Mouse (Mus musculus): Measurements from ENCODE around the gene Slc16a11. TPM values are rescaled to one million over a fixed set of nuclear protein-coding genes. Genes with fewer than 3 reads are reported as not detected.

Gene Slc16a11
- not detected for polyA plus RNA-seq (2015; fragmentation: Illumina TruSeq; extraction: RNeasy Lipid Tissue Mini Kit (QIAGEN cat#74804); ENCODE audit: insufficient read depth, low replicate concordance)

DNA sequence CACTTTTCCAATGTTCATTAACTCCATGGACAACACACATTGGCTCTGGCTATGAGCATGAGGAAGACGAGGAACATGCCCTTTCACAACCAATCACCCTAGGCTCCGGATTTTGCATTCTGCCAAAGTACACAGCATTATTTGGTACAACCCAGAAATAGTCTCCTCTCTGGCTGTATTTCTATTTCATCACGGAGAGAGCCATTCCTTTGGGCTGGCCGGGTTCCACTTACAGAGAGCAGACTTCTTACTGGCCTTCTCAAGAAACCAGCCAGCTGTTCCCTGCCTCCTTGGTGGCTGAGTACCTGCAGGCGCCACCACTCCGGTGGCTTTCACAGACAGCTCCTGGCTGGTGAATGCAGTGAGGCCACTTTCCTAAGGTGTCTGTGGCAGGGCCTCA, at the start of gene Slc16a11:
Gene Slc16a11, plus strand, starts transcription at position 330 of the 400 bp plus-strand sequence.

DNA sequence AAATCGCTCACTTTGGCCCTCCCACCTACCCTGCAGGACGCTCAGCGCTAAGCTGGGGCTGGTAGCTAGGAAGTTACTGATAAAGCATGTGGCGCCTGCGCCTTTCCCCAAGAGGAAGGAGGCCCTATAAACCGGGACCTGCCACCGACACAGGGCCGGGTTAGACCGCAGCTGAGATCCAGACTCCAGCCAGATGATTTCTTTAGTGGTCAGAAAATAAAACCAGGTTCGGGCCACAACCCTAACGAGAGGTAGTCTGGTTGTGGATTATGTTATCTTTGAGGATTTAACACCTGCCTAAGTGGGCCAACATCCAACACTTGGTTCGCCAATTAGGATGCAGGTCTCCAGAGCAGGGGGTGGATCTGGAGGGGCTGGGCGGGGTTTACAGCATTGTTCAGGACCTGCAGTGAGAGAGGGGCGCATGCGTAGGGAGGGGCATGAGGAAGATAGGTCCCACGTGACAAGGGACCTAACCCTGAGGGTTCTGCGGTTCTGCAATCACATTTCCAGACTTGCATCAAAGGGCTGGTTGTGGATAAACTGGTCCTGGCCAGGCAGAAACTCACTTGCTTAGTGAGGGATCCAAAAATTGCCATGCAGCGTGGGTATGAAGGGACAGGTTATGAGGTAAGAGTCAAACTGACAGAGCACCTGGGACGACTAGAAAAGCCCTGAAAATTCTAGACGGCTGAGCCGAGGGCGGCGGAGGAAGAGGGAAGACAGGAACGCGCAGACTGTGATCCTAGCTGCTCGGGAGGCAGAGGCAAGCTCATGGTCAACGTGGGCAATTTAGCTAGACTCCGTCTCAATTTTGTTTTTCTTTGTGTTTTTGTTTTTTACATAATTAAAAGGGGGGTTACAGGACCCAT, 8.4 kb downstream of the Slc16a11 start, which contains the start of gene Slc16a13:
Gene Slc16a13, minus strand, starts transcription at position 334 of the 872 bp plus-strand sequence.

DNA sequence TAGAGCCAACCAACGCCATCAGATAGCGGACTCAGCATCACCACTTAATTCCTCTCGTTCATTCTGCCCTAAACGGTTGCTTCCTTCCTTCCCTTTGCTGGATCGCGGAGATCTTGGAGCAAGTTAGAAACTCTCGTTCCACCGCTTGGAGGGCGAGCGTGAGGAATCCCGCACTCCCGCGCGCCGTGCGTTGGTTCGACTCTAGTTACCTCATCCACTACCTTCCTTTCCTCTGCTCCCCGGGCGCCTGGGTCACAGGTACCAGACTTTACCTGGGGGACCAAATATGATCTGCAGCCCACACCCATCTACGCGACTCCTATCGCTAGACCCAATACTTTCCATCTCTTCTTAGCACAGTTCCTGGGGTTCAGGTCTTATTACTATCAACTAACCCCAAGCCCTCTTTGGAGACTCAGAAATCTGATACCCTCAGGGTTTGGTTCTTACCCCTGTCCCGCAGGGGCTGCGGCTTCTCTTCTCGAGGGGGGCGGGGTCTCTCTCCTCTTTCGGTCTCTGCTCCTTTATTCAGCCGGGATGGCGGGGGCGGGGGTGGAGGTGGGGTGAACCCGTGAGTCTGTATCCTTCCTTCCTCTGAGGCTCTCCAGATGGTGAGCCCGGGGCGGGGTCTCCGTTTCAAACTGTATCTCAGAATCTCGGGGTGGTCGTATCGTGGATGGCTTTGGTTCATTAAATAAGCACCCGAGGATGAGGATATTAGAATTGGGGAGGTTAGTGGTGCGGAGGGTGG, 16.9 kb downstream of the Slc16a11 start, which contains the start of gene Bcl6b:
Gene Bcl6b, minus strand, starts transcription at position 539 of the 751 bp plus-strand sequence.

DNA sequence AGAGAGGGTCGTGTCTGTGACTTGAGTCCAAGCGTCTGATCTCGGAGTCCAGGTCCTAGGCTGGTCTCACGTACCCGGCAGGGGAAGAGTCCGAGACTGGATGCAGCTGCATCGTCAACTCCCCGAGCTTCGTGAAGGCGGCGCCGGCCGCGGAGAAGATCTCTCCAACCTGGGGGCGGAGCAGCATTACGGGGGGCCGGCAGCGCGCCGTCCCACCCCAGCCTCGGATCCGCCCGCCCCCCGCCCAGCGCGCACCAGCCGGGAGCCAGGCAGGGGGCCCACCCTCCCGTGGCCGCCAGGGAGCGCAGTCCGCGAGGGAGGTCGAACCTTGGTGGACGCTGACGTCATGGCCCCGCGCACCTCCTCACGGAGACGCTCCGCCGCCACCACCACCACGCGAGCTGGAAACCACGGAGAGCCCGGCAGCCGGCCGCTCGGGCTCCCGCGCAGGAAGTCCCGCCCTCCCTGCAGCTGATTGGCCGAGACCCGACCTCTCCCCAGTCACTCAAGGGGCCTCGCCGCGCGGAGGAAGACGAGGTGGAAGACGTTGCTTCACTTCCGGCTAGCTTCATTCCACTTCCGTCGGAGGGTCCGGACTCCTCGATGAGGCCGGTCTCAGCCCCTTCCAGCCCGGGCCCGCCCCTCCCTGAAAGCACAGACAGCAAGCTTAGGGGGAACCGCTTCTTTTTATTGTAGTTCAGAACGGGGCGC, 25.1 kb downstream of the Slc16a11 start, which contains the start of gene 0610010K14Rik:
Gene 0610010K14Rik, minus strand, starts transcription at position 458 of the 711 bp plus-strand sequence.

DNA sequence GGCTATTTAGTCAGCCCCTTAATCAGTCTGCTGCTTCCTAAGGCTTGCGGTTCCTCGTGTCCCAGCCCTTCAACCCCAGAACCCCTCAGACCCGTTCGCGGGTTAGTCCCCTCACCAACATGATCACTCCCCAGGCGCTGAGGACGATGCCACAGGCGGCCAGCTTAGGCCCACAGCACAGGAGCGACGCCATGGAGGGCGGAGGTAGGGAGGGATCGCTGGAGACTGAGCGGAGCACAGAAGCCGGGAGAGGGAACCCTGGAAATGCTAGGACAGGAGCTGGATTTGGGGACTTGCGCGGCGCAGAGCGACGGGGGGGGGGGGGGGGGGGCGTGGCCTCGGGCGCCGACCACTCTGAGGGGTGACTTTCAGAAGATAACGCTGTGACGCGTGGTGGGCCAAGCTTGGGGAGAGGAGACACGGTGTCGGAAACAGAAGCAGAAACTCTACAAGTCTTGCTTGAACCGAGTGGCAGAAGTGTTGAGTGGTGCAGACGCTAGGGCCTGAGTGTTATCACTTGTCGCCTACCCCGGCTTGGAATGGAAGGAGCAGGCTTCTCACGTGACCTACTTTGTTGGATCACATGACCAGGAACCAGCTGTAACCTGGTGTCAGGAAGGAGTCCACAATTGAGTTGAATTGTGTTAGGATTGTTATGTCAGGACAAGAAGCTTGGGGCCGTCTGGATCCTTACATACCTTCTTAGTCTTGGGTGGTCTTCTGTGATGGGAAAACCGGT, 27.2 kb downstream of the Slc16a11 start, which contains the start of the genes Gm21988 and Rnasek:
Gene Gm21988, minus strand, starts transcription at position 290 of the 739 bp plus-strand sequence.
Gene Rnasek, minus strand, starts transcription at position 302 of the 739 bp plus-strand sequence.

DNA sequence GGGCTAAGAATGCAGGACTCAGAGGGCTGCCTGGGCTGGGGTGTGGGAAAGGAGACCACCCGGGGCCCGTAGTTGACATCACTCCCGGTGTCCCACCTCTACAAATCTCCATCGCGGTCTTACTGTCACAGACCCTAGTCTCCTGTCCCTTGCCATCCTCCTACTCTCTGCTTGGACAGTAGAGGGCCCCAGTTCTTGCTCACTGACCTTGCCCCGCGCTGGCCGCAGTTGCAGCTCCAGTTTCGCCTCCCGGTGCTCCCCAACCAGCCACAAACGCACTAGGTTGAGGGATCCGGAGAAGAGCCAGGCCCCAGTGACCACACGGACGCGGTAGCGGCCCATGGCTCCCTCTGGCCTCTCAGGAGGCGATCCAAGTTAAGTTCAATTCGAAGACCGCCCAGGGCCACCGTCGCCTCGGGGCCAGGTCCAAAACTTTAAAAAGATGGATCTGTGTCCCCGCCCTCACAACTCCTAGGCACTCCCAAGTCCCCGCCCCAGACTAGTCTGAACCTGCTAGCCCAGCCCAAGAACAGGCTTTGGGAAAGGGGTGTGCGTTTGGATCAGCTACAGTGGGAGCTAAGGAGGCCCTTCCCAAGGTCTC, 42.5 kb downstream of the Slc16a11 start, which contains the start of gene Alox12:
Gene Alox12, minus strand, starts transcription at position 423 of the 601 bp plus-strand sequence.

Other genes starting within 250 kb of the Slc16a11 start
- gene Cldn7, start 248.0 kb upstream of the Slc16a11 start, polyA plus RNA-seq (2015; fragmentation: Illumina TruSeq; extraction: RNeasy Lipid Tissue Mini Kit (QIAGEN cat#74804); ENCODE audit: insufficient read depth, low replicate concordance): 0.72 TPM
- 106 TPM for gene Ctdnep1, start 231.6 kb upstream of the Slc16a11 start, polyA plus RNA-seq (2015; fragmentation: Illumina TruSeq; extraction: RNeasy Lipid Tissue Mini Kit (QIAGEN cat#74804); ENCODE audit: insufficient read depth, low replicate concordance)
- gene Elp5, start 230.2 kb upstream of the Slc16a11 start, polyA plus RNA-seq (2015; fragmentation: Illumina TruSeq; extraction: RNeasy Lipid Tissue Mini Kit (QIAGEN cat#74804); ENCODE audit: insufficient read depth, low replicate concordance): 46.5 TPM
- 492 TPM for gene Gabarap, start 221.6 kb upstream of the Slc16a11 start, polyA plus RNA-seq (2015; fragmentation: Illumina TruSeq; extraction: RNeasy Lipid Tissue Mini Kit (QIAGEN cat#74804); ENCODE audit: insufficient read depth, low replicate concordance)
- gene Phf23, start 217.0 kb upstream of the Slc16a11 start, polyA plus RNA-seq (2015; fragmentation: Illumina TruSeq; extraction: RNeasy Lipid Tissue Mini Kit (QIAGEN cat#74804); ENCODE audit: insufficient read depth, low replicate concordance): 67.0 TPM
- gene Dvl2, start 212.2 kb upstream of the Slc16a11 start, polyA plus RNA-seq (2015; fragmentation: Illumina TruSeq; extraction: RNeasy Lipid Tissue Mini Kit (QIAGEN cat#74804); ENCODE audit: insufficient read depth, low replicate concordance): 9.8 TPM
- 41.9 TPM for gene Acadvl, start 197.3 kb upstream of the Slc16a11 start, polyA plus RNA-seq (2015; fragmentation: Illumina TruSeq; extraction: RNeasy Lipid Tissue Mini Kit (QIAGEN cat#74804); ENCODE audit: insufficient read depth, low replicate concordance)
- gene Dlg4, start 195.8 kb upstream of the Slc16a11 start, polyA plus RNA-seq (2015; fragmentation: Illumina TruSeq; extraction: RNeasy Lipid Tissue Mini Kit (QIAGEN cat#74804); ENCODE audit: insufficient read depth, low replicate concordance): 9.5 TPM
- not detected for gene Asgr1, start 158.7 kb upstream of the Slc16a11 start, polyA plus RNA-seq (2015; fragmentation: Illumina TruSeq; extraction: RNeasy Lipid Tissue Mini Kit (QIAGEN cat#74804); ENCODE audit: insufficient read depth, low replicate concordance)
- 0.68 TPM for gene Asgr2, start 120.1 kb upstream of the Slc16a11 start, polyA plus RNA-seq (2015; fragmentation: Illumina TruSeq; extraction: RNeasy Lipid Tissue Mini Kit (QIAGEN cat#74804); ENCODE audit: insufficient read depth, low replicate concordance)
- gene Mgl2, start 82.4 kb upstream of the Slc16a11 start, polyA plus RNA-seq (2015; fragmentation: Illumina TruSeq; extraction: RNeasy Lipid Tissue Mini Kit (QIAGEN cat#74804); ENCODE audit: insufficient read depth, low replicate concordance): 2.1 TPM
- gene Clec10a, start 56.6 kb upstream of the Slc16a11 start, polyA plus RNA-seq (2015; fragmentation: Illumina TruSeq; extraction: RNeasy Lipid Tissue Mini Kit (QIAGEN cat#74804); ENCODE audit: insufficient read depth, low replicate concordance): 10.4 TPM
- gene Slc16a13, start 8.3 kb downstream of the Slc16a11 start, polyA plus RNA-seq (2015; fragmentation: Illumina TruSeq; extraction: RNeasy Lipid Tissue Mini Kit (QIAGEN cat#74804); ENCODE audit: insufficient read depth, low replicate concordance): 4.4 TPM
- gene Bcl6b, start 17.0 kb downstream of the Slc16a11 start, polyA plus RNA-seq (2015; fragmentation: Illumina TruSeq; extraction: RNeasy Lipid Tissue Mini Kit (QIAGEN cat#74804); ENCODE audit: insufficient read depth, low replicate concordance): 6.9 TPM
- 38.9 TPM for gene 0610010K14Rik, start 25.2 kb downstream of the Slc16a11 start, polyA plus RNA-seq (2015; fragmentation: Illumina TruSeq; extraction: RNeasy Lipid Tissue Mini Kit (QIAGEN cat#74804); ENCODE audit: insufficient read depth, low replicate concordance)
- 2.0 TPM for gene Gm21988, start 27.1 kb downstream of the Slc16a11 start, polyA plus RNA-seq (2015; fragmentation: Illumina TruSeq; extraction: RNeasy Lipid Tissue Mini Kit (QIAGEN cat#74804); ENCODE audit: insufficient read depth, low replicate concordance)
- gene Rnasek, start 27.1 kb downstream of the Slc16a11 start, polyA plus RNA-seq (2015; fragmentation: Illumina TruSeq; extraction: RNeasy Lipid Tissue Mini Kit (QIAGEN cat#74804); ENCODE audit: insufficient read depth, low replicate concordance): 43.9 TPM
- gene Alox12, start 42.6 kb downstream of the Slc16a11 start, polyA plus RNA-seq (2015; fragmentation: Illumina TruSeq; extraction: RNeasy Lipid Tissue Mini Kit (QIAGEN cat#74804); ENCODE audit: insufficient read depth, low replicate concordance): 8.8 TPM
- gene Alox12e, start 109.9 kb downstream of the Slc16a11 start, polyA plus RNA-seq (2015; fragmentation: Illumina TruSeq; extraction: RNeasy Lipid Tissue Mini Kit (QIAGEN cat#74804); ENCODE audit: insufficient read depth, low replicate concordance): not detected
- 0.58 TPM for gene Alox15, start 139.3 kb downstream of the Slc16a11 start, polyA plus RNA-seq (2015; fragmentation: Illumina TruSeq; extraction: RNeasy Lipid Tissue Mini Kit (QIAGEN cat#74804); ENCODE audit: insufficient read depth, low replicate concordance)
- gene Pelp1, start 197.3 kb downstream of the Slc16a11 start, polyA plus RNA-seq (2015; fragmentation: Illumina TruSeq; extraction: RNeasy Lipid Tissue Mini Kit (QIAGEN cat#74804); ENCODE audit: insufficient read depth, low replicate concordance): 11.0 TPM
- gene Arrb2, start 219.9 kb downstream of the Slc16a11 start, polyA plus RNA-seq (2015; fragmentation: Illumina TruSeq; extraction: RNeasy Lipid Tissue Mini Kit (QIAGEN cat#74804); ENCODE audit: insufficient read depth, low replicate concordance): 94.8 TPM
- gene Med11, start 239.2 kb downstream of the Slc16a11 start, polyA plus RNA-seq (2015; fragmentation: Illumina TruSeq; extraction: RNeasy Lipid Tissue Mini Kit (QIAGEN cat#74804); ENCODE audit: insufficient read depth, low replicate concordance): 40.8 TPM
- gene Zmynd15, start 246.7 kb downstream of the Slc16a11 start, polyA plus RNA-seq (2015; fragmentation: Illumina TruSeq; extraction: RNeasy Lipid Tissue Mini Kit (QIAGEN cat#74804); ENCODE audit: insufficient read depth, low replicate concordance): 4.9 TPM
- gene Cxcl16, start 247.2 kb downstream of the Slc16a11 start, polyA plus RNA-seq (2015; fragmentation: Illumina TruSeq; extraction: RNeasy Lipid Tissue Mini Kit (QIAGEN cat#74804); ENCODE audit: insufficient read depth, low replicate concordance): 36.3 TPM